Mouse (Mus musculus) adipocyte (in vitro differentiated cells): Measurements from ENCODE around the gene Slc35c1.
"Not testable (repeated sequence)": the region's sequence is repeated elsewhere in the genome, so short reads cannot be mapped to it uniquely, and the experiment has no call there.

ENCODE experiments used
- DNase-seq: peaks from one replicate; pipeline ENCODE4 v3.0.0-alpha.2; 2016; ENCODE audit warnings: low spot score

The Slc35c1 gene

DNA sequence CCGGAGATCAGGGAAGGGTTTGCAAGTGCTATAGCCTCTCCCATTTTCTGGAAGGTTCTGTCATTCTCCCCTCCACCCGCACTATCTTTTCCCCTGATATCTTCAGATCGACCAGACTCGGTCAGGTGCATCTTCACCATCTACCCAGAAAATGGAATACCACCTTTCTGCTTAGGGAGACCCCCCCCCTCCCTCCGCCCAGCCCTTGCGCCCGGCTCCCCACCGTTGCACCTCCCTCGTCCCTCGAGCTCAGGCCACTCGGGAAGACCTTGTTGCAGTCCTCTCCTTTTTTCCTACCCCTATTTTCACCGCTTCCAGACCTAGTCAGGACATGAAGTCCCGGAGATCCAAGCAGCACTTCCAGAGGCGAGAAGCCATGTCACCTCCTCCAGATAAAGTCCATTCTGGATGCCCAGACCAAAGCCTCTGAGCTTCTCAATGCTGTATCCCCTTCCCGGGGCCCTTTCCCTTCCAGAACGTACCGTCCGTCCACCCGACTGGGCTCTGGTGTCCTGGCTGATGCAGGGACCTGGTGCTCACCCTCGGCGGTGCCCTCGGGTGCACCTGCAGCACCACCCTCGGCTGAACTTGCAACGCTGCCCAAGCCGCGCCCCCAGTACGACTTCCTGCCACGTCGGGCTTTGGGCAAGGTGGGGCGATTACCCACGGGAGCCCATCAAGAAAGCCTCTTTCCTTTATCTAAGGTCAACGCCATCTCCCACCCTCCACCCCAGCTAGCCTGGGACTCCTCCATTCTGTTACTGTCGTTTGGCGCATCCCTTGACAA lies at the start of gene Slc35c1:
TSS of gene Slc35c1 (minus strand) at position 618 of the 787 bp plus-strand sequence.
- no peak for DNase-seq

DNA sequence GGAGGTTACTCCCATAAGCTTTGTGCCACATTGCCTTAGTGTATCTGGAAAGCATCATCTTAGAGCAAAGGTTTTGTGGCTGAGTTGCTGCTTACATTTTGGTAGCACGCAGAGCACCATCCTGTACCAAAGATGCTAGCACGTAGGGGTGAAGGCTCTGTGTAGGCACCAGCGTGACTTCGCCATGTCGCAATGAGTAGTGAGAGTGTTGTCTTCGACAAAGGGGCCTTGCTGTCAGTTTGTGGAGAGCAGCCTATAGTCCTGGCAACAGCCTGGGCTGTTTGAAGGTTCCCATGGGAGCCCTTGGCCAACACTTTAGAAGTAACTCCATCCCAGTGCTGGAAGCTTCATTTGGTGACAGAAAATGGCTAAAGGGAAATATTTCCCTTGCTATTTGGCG lies 45.0 kb upstream of the Slc35c1 start:
- no peak for DNase-seq

DNA sequence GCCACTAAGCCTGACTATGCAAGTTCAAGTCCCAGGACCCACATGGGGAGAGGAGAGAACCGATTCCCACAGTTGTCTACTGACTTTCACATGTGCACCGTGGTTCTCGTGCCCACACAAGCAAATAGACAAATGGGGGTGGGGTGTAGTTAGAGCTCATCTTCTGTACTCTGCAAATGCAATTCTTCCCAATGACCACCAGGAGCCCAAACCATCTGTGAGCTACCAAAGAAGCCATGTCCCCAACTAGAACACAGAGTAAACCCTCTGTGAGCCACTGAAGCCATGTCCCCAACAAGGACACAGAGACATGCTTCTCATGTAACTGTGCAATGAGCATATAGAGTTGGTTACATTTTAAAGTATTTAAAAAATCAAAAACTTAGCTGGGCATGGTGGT lies 43.1 kb upstream of the Slc35c1 start:
- DNase-seq = no peak

DNA sequence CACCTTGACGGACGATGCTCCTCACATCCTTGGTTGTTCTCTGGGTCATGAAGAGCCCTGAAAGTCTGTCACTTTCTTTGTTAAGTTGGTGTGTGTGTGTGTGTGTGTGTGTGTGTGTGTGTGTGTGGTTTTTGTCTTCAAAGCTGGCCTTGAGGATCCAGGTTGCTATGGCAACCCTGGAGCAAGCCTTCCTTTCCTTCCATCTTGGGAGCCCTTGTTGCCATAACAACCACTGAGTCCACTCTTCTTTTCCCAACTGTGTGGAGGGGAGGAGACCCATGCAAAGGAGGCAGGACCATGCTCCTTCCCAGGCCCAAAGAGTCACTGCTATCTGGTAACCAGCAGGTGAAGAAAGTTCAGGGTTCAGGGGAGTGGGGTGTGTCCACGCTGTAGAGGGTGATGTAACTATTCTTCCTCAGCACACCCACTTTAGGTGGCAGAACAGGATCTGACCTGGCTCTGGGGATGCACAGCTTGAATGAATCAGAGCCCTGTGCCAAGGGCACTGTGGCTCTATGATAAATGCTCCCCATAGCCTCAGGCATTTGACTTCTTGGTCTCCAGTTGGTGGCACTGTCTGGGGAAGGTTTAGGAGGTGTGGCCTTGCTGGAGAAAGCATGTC lies 39.5 kb upstream of the Slc35c1 start:
- DNase-seq = no peak

DNA sequence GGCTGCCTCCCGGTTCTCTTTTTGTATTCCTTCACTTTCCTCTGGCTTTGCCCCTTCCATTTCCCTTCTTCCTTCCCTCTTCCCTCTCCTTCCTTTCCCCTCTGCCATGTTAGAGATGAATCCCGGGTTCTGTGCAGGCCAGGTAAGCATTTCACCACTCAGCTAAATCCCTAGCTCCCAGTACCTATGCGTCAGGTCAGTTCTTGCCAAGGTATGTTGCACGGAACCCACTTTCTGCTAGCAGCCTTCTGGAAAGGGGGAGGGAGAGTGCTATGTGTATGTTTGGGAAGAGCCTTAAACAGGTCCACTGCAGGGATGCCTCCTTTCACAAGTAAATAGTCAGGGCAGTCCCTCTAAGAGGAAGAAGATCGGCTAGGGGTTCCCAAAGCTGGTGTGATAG lies 36.8 kb upstream of the Slc35c1 start:
- no peak for DNase-seq

DNA sequence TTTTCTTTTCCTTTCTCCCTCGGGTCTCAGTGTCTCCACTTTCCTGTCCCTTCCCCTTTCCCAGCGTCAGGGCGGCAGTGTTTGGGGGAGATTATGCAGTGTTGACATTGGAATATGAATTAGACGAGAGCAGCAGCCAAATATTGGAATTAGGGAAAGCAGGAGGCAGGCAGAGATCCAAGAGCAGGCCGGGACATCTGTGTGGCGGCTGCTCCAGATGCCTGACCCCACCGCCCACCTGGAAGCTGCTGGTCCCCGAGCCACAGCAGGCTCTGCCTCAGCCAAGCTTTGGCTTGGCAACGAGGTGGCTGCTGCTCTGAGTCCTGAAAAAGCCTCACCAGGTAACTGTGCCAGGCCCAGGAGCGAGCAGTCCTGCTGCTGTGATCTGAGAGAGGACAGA lies 36.3 kb upstream of the Slc35c1 start:
- peak; percentile 21 for DNase-seq

DNA sequence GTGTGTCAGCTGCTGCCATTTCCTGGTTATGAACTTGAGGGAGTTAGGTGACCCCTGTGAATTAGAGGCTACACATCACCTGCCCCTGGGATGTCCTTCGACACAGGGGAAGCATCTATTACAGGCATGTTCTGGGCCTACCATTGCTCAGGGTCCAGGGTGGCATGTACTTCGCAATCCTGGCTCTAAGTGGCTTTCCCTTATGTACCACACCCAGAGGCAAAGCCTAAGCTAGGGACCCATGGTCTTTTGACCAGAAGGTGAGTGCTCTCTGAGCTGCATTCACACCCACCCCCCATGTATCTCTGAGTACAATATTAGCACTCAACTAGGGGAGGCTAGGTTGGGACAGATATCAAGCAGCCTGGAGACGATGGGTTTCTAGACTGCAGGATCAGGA lies 34.6 kb upstream of the Slc35c1 start:
- DNase-seq = no peak

DNA sequence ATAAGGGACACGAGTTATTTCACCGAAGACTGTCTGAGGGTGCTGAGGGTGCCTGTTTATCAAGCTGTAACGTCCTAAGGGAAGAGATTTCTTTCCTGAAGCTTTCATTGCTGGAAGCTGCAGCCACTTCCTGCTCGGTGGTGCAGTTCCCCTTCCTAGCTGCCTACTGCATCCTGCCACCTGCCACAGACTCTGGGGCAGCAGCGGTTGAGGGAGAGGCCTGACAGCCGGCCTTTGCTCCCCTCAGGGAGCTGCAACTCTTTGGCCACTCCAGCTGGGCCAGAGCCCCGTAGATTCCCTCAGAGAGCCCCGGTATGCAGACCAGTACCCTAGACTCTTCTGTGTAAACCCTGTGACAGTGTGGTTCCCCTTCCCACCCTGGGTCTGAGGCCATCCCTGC lies 34.1 kb upstream of the Slc35c1 start:
- DNase-seq = no peak

DNA sequence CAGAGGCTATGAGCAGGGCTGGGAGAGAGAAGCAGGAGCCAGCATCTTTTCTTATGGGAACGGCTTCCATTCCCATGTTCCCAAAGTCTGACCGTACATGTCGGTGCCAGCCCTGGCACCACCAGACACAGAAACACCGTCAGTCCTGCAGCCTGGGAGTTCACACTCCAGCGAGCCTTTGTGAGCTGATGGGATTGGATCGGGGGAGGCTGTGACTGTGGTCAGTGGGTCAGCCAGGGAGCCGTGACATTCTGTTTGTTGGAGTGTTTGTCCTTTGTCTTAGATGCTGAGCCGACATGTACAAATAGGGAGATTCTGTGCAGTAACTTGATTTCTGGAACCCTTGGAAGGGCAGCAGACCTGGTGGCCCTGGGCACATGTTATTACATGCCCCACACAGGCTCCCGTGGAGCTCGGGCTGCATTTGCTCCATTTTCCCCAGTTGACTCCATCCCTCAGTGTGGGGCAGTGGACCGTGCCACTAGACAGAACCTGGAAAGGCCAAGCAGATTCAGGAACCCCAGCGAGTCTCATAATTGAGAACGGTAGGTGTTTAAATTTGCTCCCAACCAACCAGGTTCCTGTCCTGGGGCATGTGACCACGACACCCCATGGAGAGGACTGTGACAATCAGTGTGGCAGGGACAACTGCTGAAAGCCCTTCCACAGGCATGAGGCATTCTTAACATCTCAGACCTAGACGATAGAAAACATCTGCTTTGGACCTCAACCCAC lies 33.5 kb upstream of the Slc35c1 start:
- DNase-seq = no peak

DNA sequence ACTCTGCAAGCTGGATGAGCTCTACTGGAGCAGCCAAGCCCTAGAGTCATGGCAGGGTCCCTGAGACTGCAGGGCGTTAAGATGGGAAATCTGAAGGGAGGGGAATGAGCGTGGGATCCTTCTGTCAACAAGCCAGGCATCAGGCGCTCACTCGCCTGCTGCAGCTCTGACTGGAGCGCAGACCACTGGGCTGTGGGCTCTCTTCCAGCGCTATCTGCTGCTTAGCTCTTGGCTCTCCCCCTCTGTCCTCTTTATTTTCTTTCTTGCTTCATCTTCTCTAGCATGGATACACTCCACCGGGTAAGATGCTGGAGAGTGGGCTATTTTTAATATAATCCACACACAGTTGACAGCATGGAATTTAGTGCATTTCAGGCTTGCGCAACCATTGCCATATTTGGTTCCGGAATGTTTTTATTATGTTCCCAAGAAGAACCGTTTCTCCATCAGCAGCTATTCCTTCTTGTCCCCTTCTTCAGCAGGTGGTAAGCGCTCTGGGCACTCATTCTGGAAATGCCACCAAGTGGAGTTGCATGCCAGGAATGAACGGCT lies 31.7 kb upstream of the Slc35c1 start:
- DNase-seq = peak; percentile 66

DNA sequence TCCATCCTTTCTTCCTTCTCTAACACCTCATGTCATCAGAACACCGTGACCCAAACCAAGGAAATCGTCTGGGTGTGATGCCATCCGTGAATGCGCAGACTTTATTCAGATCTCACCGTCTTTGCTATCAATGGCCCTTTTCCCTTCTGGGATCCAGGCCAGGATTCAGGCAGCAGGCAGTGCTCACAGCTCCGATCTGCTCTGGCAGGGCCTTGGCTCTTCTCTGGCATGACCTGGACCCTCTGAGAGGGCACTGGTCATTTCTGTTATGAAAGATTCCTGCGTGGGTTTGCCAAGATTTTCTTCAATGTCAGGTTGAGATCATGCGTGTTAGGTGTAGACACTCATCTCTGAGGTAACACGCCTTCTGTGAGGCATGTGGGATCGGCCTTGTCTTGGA lies 30.2 kb upstream of the Slc35c1 start:
- DNase-seq = peak; percentile 50

DNA sequence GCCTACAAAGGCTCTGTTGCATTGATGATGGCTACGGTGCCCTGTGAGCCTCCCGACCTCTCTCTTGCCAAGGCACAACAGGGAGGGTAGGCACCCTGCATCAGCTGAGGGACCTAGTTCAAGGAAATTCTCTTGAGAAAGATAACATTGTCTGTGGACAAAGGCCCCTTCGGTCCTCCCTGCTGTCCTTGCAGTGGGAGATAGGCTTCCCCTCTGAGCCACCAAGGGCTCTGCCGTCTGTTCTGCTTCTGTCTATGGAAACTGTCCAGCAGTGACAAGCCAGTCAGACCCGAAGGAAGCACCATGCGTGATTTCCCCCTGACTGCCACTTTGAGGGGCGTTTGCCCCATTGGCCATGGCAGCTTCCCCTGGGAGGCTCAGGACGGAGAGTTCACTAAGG lies 27.5 kb upstream of the Slc35c1 start:
- DNase-seq = no peak

DNA sequence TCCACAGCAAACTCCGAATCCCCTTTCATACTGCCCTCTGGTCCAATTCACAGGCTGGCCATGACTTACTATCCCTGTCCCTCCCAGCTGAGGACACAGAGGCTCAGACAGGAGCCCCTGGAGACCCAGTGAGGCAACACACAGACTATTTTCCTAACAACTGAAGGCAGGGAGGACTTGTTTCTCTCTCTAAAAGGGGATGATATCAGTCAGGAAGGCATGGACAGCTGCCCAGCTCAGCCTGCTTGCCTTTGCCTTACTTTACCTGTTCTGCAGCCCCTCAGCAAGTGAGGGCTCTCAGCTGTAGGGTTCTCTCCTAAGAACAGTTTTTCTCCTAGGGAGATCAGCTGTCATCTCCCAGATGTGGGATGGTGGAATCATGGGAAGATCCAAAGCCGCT lies 26.6 kb upstream of the Slc35c1 start:
- DNase-seq = peak; percentile 47

DNA sequence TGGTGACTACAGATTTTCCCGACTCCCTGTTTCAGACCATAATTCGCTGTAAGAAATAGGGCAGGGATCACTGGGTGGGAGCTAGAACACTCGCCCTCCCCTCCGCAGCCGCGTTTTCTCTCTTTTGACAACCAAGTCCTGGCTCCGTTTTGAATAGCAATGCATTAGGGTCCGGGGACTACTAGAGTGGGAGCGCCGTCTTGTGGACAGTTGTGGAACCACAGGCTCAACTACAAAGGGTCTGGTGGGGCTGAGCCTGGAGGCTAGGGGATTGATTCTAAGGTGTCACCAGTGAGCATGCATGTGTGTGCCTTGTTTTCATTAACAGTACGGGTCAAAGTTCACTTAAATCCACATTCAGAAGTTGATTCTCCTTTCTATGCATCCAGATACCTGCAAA lies 26.1 kb upstream of the Slc35c1 start:
- peak; percentile 81 for DNase-seq

DNA sequence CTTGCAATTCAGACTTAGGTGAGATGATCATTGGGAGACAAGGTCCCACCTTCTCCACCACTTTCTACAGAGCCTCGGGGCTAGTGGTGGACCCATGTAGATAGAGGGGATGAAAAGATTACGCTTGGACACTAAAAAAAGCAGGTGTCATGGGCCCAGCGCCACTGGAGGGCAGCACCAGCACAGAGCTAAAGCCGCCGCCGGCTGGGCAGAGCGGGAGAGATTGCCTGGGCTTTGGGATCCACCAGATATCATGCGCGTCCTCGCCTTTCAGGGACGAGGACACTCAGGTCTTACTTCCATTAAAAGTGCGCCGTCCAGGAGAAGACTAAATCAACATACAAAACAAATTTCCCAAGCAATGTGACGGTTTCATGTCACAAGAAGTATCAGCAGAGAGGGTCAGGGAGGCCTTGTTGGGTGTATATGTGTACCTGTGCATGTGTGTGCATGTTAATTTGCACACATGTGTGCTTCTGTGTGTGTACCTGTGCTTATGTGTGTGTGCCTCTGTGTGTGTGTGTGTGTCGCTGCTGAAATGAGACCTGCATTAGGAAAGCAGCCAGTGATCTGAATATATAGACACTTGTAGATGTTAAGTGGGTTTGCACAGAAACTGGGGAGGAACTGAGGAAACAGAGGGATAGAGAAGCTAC lies 25.4 kb upstream of the Slc35c1 start:
- DNase-seq = peak; percentile 80

DNA sequence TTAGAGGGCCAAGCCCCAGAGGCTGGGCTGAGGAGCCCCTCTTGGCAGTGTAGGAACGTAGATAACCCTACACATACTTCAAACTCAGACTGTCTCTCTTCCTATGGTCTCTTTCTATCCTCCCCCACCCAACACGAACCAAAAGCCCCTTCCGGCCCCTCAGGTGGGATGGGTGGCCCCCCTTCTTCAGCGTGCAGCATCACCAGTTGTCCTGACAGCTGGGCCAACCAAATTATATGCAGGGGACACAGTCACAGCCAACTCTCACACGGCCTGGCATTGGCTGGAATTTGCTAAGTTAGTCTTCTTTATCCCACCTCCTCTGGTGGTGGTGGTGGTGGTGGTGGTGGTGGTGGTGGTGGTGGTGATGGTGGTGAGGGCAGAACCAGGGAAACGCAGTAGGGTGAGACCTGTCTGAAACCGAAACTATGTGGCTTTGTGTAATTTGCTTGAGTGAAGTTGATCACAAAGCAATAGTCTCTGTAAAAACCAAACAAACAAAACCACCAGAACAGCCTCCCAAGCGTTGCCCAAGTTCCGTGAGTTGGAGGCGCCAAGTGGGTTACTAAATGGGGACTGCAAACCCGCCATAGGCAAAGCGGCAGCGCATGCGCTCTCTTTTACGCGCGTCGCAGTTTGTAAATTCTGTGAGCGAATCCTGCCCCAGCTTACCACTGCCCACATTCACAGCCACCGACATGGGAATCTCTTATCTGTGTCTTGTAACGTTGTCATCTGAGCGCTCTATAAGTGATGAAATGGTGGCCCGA lies 24.1 kb upstream of the Slc35c1 start:
- no peak for DNase-seq

DNA sequence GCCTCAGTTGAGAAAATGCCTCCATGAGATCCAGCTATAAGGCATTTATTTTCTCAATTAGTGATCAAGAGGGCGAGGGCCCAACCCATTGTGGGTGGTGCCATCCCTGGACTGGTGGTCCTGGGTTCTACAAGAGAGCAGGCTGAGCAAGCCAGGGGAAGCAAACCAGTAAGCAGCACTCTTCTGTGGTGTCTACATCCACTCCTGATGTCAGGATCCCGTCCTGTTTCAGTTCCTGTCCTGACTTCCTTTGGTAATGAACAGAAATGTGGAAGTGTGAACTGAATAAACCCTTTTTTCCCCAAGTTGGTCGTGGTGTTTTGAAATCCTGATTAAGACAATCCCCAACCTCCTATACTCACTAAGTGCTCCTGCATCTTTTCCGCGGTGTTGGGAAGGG lies 23.2 kb upstream of the Slc35c1 start:
- DNase-seq = no peak

DNA sequence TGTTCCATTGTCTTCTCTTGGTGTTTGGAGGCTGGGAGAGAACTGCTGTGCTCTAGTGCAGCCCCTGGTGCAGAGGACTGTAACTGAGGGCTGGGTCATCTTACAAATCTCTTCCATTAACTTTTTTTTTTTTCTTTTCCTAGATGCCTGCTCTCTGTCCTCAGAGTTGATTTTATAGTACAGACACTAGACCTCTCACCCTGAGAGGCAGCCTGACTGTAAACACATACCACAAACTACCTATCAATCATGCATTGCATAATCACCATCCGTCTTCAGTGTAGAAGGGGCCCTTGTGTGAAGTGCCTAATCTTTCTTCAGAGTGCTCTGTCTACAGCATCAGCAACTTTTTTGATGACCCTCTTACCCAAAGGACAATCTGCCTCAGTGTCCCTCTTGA lies 22.2 kb upstream of the Slc35c1 start:
- peak; percentile 56 for DNase-seq

DNA sequence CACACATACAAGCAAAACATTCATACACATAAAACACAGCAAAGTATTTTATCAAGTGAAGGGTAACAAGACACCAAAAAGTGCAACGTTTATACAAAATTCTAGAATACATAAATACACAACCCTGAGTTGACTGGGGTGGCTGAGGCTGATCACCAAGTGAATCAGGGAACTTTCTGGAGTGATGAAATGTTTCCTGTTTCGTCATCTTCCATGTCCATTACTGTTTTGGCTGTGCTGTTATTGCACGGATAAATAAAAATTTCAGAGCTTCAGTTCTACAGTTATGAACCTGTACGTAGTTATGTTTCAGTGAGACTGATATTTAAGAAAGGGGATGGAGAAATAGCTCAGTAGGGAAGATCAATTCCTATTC lies 18.0 kb upstream of the Slc35c1 start:
- peak; percentile 57 for DNase-seq

DNA sequence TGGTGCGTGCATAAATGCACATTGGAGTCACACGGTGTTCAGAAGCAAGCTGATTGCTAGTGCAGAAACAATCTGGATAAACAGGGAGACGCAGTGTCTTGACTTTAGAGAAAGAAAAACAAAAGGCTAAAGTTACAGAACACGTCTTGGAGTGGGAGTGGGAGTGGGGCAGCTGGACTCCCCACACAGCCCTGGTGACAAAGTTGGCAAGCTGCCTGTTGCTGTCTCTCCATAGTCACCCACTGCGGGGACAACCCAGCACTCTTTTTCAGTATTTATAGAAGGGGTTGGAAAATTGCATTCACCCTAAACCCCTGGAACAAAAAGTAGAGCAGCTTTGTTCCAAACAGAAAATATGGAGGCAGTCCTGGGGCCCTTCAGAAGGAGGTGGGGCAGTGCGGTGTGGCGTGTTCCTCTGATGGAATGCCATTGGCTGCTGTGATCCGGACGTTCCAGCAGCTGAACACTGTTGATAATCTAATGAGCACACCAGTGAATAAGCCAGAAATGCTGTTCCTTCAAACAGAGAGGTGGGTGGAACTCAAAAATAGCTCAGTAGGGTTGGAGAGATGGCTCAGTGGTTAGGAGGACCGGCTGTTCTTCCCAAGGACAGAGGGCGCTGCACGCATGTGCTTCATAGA lies 17.5 kb upstream of the Slc35c1 start:
- no peak for DNase-seq

DNA sequence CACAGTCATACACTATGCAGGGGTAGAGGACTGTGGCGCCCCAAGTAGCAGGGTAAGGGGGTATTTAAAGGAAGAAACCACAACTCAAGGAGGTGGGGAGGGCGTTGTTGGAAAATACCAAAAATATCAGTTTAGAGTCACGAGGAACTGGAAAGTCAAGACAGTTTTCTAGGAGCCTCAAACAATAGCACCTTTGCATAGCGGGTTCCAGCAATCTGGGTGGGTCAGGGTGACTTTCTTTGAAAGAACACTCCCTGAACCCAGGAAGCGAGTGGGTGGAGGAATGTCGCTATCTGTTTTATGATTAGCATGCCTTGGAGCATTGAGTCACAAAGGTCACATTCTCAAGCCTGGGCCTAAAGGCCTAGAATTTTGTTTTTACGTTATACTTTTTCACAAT lies 16.2 kb upstream of the Slc35c1 start:
- DNase-seq = not testable (repeated sequence)
